Comparison of ENCODE assay signal across 12 mouse cellular contexts in genomic region chr6:123340093-123340492, GRCm38 (mm10). TPM values are rescaled to one million over a fixed set of nuclear protein-coding genes. Genes with fewer than 3 reads are reported as not detected.
DNase-seq lines count a peak whose midpoint lies in the region; ATAC-seq and TF ChIP-seq lines count a peak whose summit lies in the region.
"Had no signal": no experiment of that assay in that cellular context is flagged by ENCODE, and none has a peak within 500 bp of the region (broad histone marks: within the 10 kb centered on the region; RNA-seq: fewer than 3 reads in every experiment).

No protein-coding gene starts in this region.

- no peaks in the 10 kb centered on the region for H3K27me3 ChIP-seq in kidney, embryonic 15.5 days
- no peaks in the 10 kb centered on the region for H3K27me3 ChIP-seq in midbrain, embryonic 16.5 days (ENCODE audit: control insufficient read depth, insufficient read depth, low read depth, low read length)
- H3K27me3 ChIP-seq in intestine, postnatal 0 days (replicated peaks; ENCODE audit: control insufficient read depth, insufficient read depth, low read length): no peaks in the 10 kb centered on the region
- H3K27me3 ChIP-seq: heart, embryonic 15.5 days had no signal

- H3K9me3 ChIP-seq in kidney, embryonic 15.5 days (replicated peaks): no peaks in the 10 kb centered on the region
- H3K9me3 ChIP-seq in midbrain, embryonic 16.5 days (replicated peaks; ENCODE audit: control insufficient read depth, low read length, poor library complexity, severe bottlenecking): no peaks in the 10 kb centered on the region
- H3K9me3 ChIP-seq in intestine, postnatal 0 days (ENCODE audit: control insufficient read depth): no peaks in the 10 kb centered on the region
- H3K9me3 ChIP-seq: heart, embryonic 15.5 days had no signal

- TF ChIP-seq CTCF in intestine, postnatal 0 days (IDR thresholded peaks at IDR 0.05; ENCODE audit: low read depth): no peak

- peak; percentile 4 to 15 for DNase-seq in layer of hippocampus, postnatal 10 days (ENCODE audit: low spot score in 2 of 2)
- DNase-seq in layer of hippocampus, adult 9-11 months: no peak
- DNase-seq in adipocyte (ENCODE audit: low spot score): peak; percentile 27
- DNase-seq in heart, adult 18-20 months: no peak
- no peak for DNase-seq in adrenal gland, adult 8-10 months
- DNase-seq: thymus, postnatal 36 days had no signal

- no peaks in the 10 kb centered on the region for H3K4me1 ChIP-seq in kidney, embryonic 15.5 days
- no peaks in the 10 kb centered on the region for H3K4me1 ChIP-seq in midbrain, embryonic 16.5 days (ENCODE audit: control insufficient read depth, insufficient read depth, low read length)
- H3K4me1 ChIP-seq in intestine, postnatal 0 days (replicated peaks; ENCODE audit: control insufficient read depth, insufficient read depth, low read length): no peaks in the 10 kb centered on the region
- H3K4me1 ChIP-seq: heart, embryonic 15.5 days had no signal

- H3K36me3 ChIP-seq in kidney, embryonic 15.5 days: no peaks in the 10 kb centered on the region
- no peaks in the 10 kb centered on the region for H3K36me3 ChIP-seq in midbrain, embryonic 16.5 days (ENCODE audit: control insufficient read depth, insufficient read depth, low read length)
- no peaks in the 10 kb centered on the region for H3K36me3 ChIP-seq in intestine, postnatal 0 days (ENCODE audit: control insufficient read depth, insufficient read depth)
- H3K36me3 ChIP-seq: heart, embryonic 15.5 days had no signal

- H3K9ac ChIP-seq in kidney, embryonic 15.5 days: no peak overlapping the region
- no peak overlapping the region for H3K9ac ChIP-seq in midbrain, embryonic 16.5 days (ENCODE audit: low read depth, low read length)
- H3K9ac ChIP-seq in intestine, postnatal 0 days (ENCODE audit: low read depth, low read length): no peak overlapping the region
- H3K9ac ChIP-seq: heart, embryonic 15.5 days had no signal

- no peak overlapping the region for H3K4me2 ChIP-seq in kidney, embryonic 15.5 days
- H3K4me2 ChIP-seq in midbrain, embryonic 16.5 days (ENCODE audit: low read length): no peak overlapping the region
- H3K4me2 ChIP-seq in intestine, postnatal 0 days (replicated peaks; ENCODE audit: low read depth): no peak overlapping the region
- H3K4me2 ChIP-seq: heart, embryonic 15.5 days had no signal

- no peak overlapping the region for H3K4me3 ChIP-seq in kidney, embryonic 15.5 days (replicated peaks)
- H3K4me3 ChIP-seq in midbrain, embryonic 16.5 days (ENCODE audit: low read depth, low read length): no peak overlapping the region
- no peak overlapping the region for H3K4me3 ChIP-seq in intestine, postnatal 0 days (ENCODE audit: low read depth, low read length)
- H3K4me3 ChIP-seq: heart, embryonic 15.5 days had no signal

- no peak overlapping the region for H3K27ac ChIP-seq in kidney, embryonic 15.5 days
- H3K27ac ChIP-seq in midbrain, embryonic 16.5 days (ENCODE audit: low read length): no peak overlapping the region
- H3K27ac ChIP-seq in intestine, postnatal 0 days (ENCODE audit: low read depth, low read length): no peak overlapping the region
- H3K27ac ChIP-seq: heart, embryonic 15.5 days; macrophage had no signal

- ATAC-seq in kidney, embryonic 15.5 days (replicated peaks; ENCODE audit: low FRiP score): 0 out of 2 replicates have a peak, but pooled peaks have one; percentile 70
- 0 out of 2 replicates have a peak, but pooled peaks have one; percentile 54 for ATAC-seq in midbrain, embryonic 16.5 days
- no peak for ATAC-seq in intestine, postnatal 0 days

RNA-seq across cellular contexts. Expression of gene Vmn2r19, which starts 32.0 kb away (rescaled TPM):
- not detected for total RNA-seq in layer of hippocampus, postnatal 10 days (2021)
- polyA plus RNA-seq in kidney, embryonic 15.5 days (2015; fragmentation: Nextera tagmentation; extraction: Ambion mirVana): not detected in 2 replicates
- not detected in 2 replicates for polyA plus RNA-seq in midbrain, embryonic 16.5 days (2015; fragmentation: Nextera tagmentation; extraction: Ambion mirVana)
- total RNA-seq in heart, adult 18-20 months (2021): not detected
- polyA plus RNA-seq in intestine, postnatal 0 days (2015; fragmentation: Nextera tagmentation; extraction: Ambion mirVana): not detected in 2 replicates
- total RNA-seq in adrenal gland, adult 8-10 months (2022): not detected
- total RNA-seq: adrenal gland, adult 18-20 months had no signal
- polyA plus RNA-seq: heart, embryonic 15.5 days; macrophage had no signal

RNA-seq across cellular contexts. Expression of gene Clec4e, which starts 50.4 kb away (rescaled TPM):
- total RNA-seq in layer of hippocampus, postnatal 10 days (2021): not detected
- not detected in 2 replicates for polyA plus RNA-seq in kidney, embryonic 15.5 days (2015; fragmentation: Nextera tagmentation; extraction: Ambion mirVana)
- polyA plus RNA-seq in midbrain, embryonic 16.5 days (2015; fragmentation: Nextera tagmentation; extraction: Ambion mirVana): not detected in 2 replicates
- under 1 TPM; 0.37 to 0.41 TPM for total RNA-seq in heart, adult 18-20 months (2021)
- not detected in 2 replicates for polyA plus RNA-seq in intestine, postnatal 0 days (2015; fragmentation: Nextera tagmentation; extraction: Ambion mirVana)
- under 1 TPM in 3 of 4 experiments, not detected in 1; 0.13 to 0.29 (median 0.21) TPM for total RNA-seq in adrenal gland, adult 8-10 months (2022)

Comparison
In these comparisons a context has a peak if more than half of its experiments do, and no peak if none do; other contexts are left out.
1. DNase-seq: peak in layer of hippocampus, postnatal 10 days (2 of 2) and adipocyte (single experiment); none in layer of hippocampus, adult 9-11 months (single experiment), heart, adult 18-20 months (0 of 2) and adrenal gland, adult 8-10 months (single experiment).